Mouse (Mus musculus) thymus, adult 2 months (tissue): ENCODE data around the gene Lipe.

Experiments used
- CTCF ChIP-seq: fragments of 200-500 bp; IDR thresholded peaks from 2 replicates; pipeline ENCODE4 v1.5.1; 2012; ENCODE audit warnings: mild to moderate bottlenecking, control low read depth, low read length, moderate library complexity, borderline replicate concordance; ENCODE audit not compliant: control insufficient read depth, poor library complexity, insufficient read depth; ENCODE audit errors: extremely low read depth
- POLR2A ChIP-seq: fragments of 200-500 bp; IDR thresholded peaks from 2 replicates; pipeline ENCODE4 v1.6.1; 2012; ENCODE audit warnings: mild to moderate bottlenecking, low read length, control low read depth, moderate library complexity; ENCODE audit not compliant: control insufficient read depth, poor library complexity, insufficient read depth; ENCODE audit errors: extremely low read depth

GRCm38 (mm10) chr7:25434654-25435545 lies 36.4 kb upstream of the Lipe start:
- TF ChIP-seq CTCF (no peak), POLR2A (no peak)
